ENCODE assay signal across 9 mouse cellular contexts in genomic region chr1:39645905-39646759, GRCm38 (mm10). TPM values are rescaled to one million over a fixed set of nuclear protein-coding genes. Genes with fewer than 3 reads are reported as not detected.
DNase-seq lines count a peak whose midpoint lies in the region; ATAC-seq and TF ChIP-seq lines count a peak whose summit lies in the region.
"Had no signal": no experiment of that assay in that cellular context is flagged by ENCODE, and none has a peak within 500 bp of the region (broad histone marks: within the 10 kb centered on the region; RNA-seq: fewer than 3 reads in every experiment).

No protein-coding gene starts in this region.

- H3K9ac ChIP-seq in kidney, embryonic 14.5 days (ENCODE audit: low read depth, low read length) = no peak overlapping the region
- H3K9ac ChIP-seq in limb, embryonic 14.5 days (ENCODE audit: low read depth, low read length, severe bottlenecking) = no peak overlapping the region

- DNase-seq in kidney, adult 11 months = peak; percentile 21
- DNase-seq in brain, adult 2 months (ENCODE audit: low read depth, low spot score) = peak; percentile 89
- DNase-seq in kidney, adult 18-20 months = peak; percentile 12
- peak; percentile 39 for DNase-seq in limb, embryonic 14.5 days (ENCODE audit: low spot score)
- no peak for DNase-seq in adrenal gland, postnatal 25 days
- DNase-seq: lung, postnatal 36 days had no signal

- no peaks in the 10 kb centered on the region for H3K9me3 ChIP-seq in kidney, embryonic 14.5 days (ENCODE audit: control insufficient read depth, low read length)
- no peaks in the 10 kb centered on the region for H3K9me3 ChIP-seq in limb, embryonic 14.5 days (ENCODE audit: control insufficient read depth, low read length)

- TF ChIP-seq POLR2A in limb, embryonic 14.5 days (IDR thresholded peaks at IDR 0.05; ENCODE audit: borderline replicate concordance, extremely low read depth, insufficient read depth, insufficient read length) = no peak

- H3K27me3 ChIP-seq in kidney, embryonic 14.5 days (ENCODE audit: control insufficient read depth, insufficient read depth, low read length) = peaks cover 17% of the 10 kb centered on the region
- H3K27me3 ChIP-seq in limb, embryonic 14.5 days (ENCODE audit: control insufficient read depth, insufficient read depth, low read length) = peaks cover 25% of the 10 kb centered on the region

- no peak for ATAC-seq in kidney, embryonic 14.5 days (ENCODE audit: low FRiP score, low TSS enrichment)
- no peak for ATAC-seq in limb, embryonic 14.5 days (ENCODE audit: low FRiP score, low read depth)
- no peak for ATAC-seq in megakaryocyte progenitor cell, adult 5-6 weeks (replicated peaks; ENCODE audit: poor library complexity)
- no peak; the same call in 1 of the 2 replicates for ATAC-seq in megakaryocyte-erythroid progenitor cell, adult 5-6 weeks (replicated peaks; ENCODE audit: low FRiP score, low TSS enrichment, poor library complexity, severe bottlenecking)

- WGBS in kidney, embryonic 14.5 days = 43% methylated on average over 8 of the region's 8 CpGs
- 43% methylated on average over 8 of the region's 8 CpGs for WGBS in limb, embryonic 14.5 days

- no peak overlapping the region for H3K4me3 ChIP-seq in kidney, embryonic 14.5 days (ENCODE audit: low read length)
- H3K4me3 ChIP-seq in limb, embryonic 14.5 days (replicated peaks; ENCODE audit: low read length) = no peak overlapping the region

- no peak overlapping the region for H3K27ac ChIP-seq in kidney, embryonic 14.5 days (ENCODE audit: low read depth, low read length)
- H3K27ac ChIP-seq in limb, embryonic 14.5 days (replicated peaks; ENCODE audit: low read depth, low read length) = no peak overlapping the region; the same call in 1 of the 2 replicates

- H3K36me3 ChIP-seq in kidney, embryonic 14.5 days (ENCODE audit: control insufficient read depth, insufficient read depth, low read length) = no peaks in the 10 kb centered on the region
- no peaks in the 10 kb centered on the region for H3K36me3 ChIP-seq in limb, embryonic 14.5 days (ENCODE audit: control insufficient read depth, insufficient read depth, low read length)

- no peak overlapping the region for H3K4me2 ChIP-seq in kidney, embryonic 14.5 days (replicated peaks; ENCODE audit: low read depth, low read length)
- H3K4me2 ChIP-seq in limb, embryonic 14.5 days (replicated peaks; ENCODE audit: low read depth, low read length, severe bottlenecking) = no peak overlapping the region

- peaks cover 5% of the 10 kb centered on the region; the same call in 1 of the 2 replicates for H3K4me1 ChIP-seq in kidney, embryonic 14.5 days (ENCODE audit: control insufficient read depth, insufficient read depth, low read length)
- H3K4me1 ChIP-seq in limb, embryonic 14.5 days (ENCODE audit: control insufficient read depth, insufficient read depth, low read length) = peaks cover 15% of the 10 kb centered on the region; the same call in 1 of the 2 replicates

RNA-seq across cellular contexts. Expression of gene Creg2, which starts 5.1 kb away (rescaled TPM):
- 0.04 TPM in 1 of 2 replicates, not detected in the other for polyA plus RNA-seq in kidney, embryonic 14.5 days (2014; fragmentation: Nextera tagmentation; extraction: Ambion mirVana)
- polyA plus RNA-seq in limb, embryonic 14.5 days (2012; rRNA removed) = 0.12 and 0.14 TPM in 2 replicates
- 0.08 and 0.15 TPM in 2 replicates for polyA plus RNA-seq in limb, embryonic 14.5 days (2014; fragmentation: Nextera tagmentation; extraction: Ambion mirVana)
- total RNA-seq in megakaryocyte progenitor cell, adult 5-6 weeks (2015) = not detected in 2 replicates
- total RNA-seq in megakaryocyte progenitor cell, adult 5-6 weeks (2017) = not detected in 2 replicates
- 0.14 and 0.18 TPM in 2 replicates for total RNA-seq in adrenal gland, postnatal 25 days (2021)
- not detected in 2 replicates for total RNA-seq in megakaryocyte-erythroid progenitor cell, adult 5-6 weeks (2014; fragmentation: Nextera tagmentation)
- total RNA-seq in megakaryocyte-erythroid progenitor cell, adult 5-6 weeks (2017) = not detected in 2 replicates
